Mouse (Mus musculus): ENCODE data around the gene Ntm. TPM values are rescaled to one million over a fixed set of nuclear protein-coding genes. Genes with fewer than 3 reads are reported as not detected.
A peak's percentile ranks its signal among the peaks of the same experiment; 100 is the strongest.

Ntm gene
- polyA plus RNA-seq, 1 experiment from 2014 or later = 0.76 TPM

DNA sequence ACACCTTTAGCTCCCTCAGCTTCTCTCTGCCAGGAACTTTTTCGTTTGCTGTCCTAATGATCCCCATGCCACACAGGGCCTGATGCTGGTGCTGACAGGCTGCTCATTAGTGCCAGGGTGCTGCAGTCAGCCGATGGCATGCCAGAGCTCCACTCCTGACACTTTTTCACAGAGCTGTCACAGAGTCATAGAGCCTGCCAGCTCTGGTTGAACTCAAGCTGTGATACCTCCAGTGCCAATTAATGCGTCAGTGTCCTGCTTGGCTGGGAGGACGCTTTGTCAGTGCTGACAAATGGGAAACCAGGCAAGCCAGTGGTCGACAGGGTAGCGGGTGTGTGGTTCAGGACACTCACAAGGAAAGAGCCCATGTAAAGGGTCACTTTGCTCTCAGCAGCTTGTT is 858.9 kb downstream of the Ntm start:
- H3K9ac ChIP-seq (replicated peaks; ENCODE audit: low read depth) = no peak overlapping the region
- DNase-seq (ENCODE audit: low spot score) (no peak), ATAC-seq (no peak)
- no peaks in the 10 kb centered on the region for H3K4me1 ChIP-seq (ENCODE audit: insufficient read depth, low read depth, low read length)
- no peaks in the 10 kb centered on the region for H3K36me3 ChIP-seq (ENCODE audit: insufficient read depth, low read length)
- no peaks in the 10 kb centered on the region for H3K27me3 ChIP-seq (replicated peaks; ENCODE audit: insufficient read depth, low read length)
- WGBS = 39% methylated on average over 6 of the region's 6 CpGs
- H3K4me3 ChIP-seq (ENCODE audit: low read depth, low read length) = no peak overlapping the region
- TF ChIP-seq EP300 (IDR thresholded peaks at IDR 0.05) (no peak), CTCF (IDR thresholded peaks at IDR 0.05) (no peak)
- no peak overlapping the region for H3K4me2 ChIP-seq (replicated peaks; ENCODE audit: low read depth, low read length)
- no peaks in the 10 kb centered on the region for H3K9me3 ChIP-seq (ENCODE audit: low read length)
- H3K27ac ChIP-seq (ENCODE audit: low read length) = no peak overlapping the region

GRCm38 (mm10) chr9:29100624-29101023 is 862.3 kb downstream of the Ntm start:
- Histone ChIP-seq H3K9ac (replicated peaks; ENCODE audit: low read depth) (no peak overlapping the region), H3K27ac (ENCODE audit: low read length) (no peak overlapping the region), H3K36me3 (ENCODE audit: insufficient read depth, low read length) (no peaks in the 10 kb centered on the region), H3K4me3 (ENCODE audit: low read depth, low read length) (no peak overlapping the region), H3K27me3 (replicated peaks; ENCODE audit: insufficient read depth, low read length) (no peaks in the 10 kb centered on the region), H3K4me1 (ENCODE audit: insufficient read depth, low read depth, low read length) (no peaks in the 10 kb centered on the region), H3K9me3 (ENCODE audit: low read length) (no peaks in the 10 kb centered on the region), H3K4me2 (replicated peaks; ENCODE audit: low read depth, low read length) (no peak overlapping the region)
- DNase-seq (ENCODE audit: low spot score) = no peak
- whole genome bisulfite sequencing = 46% methylated on average over 5 of the region's 5 CpGs
- no peak for ATAC-seq
- TF ChIP-seq CTCF (IDR thresholded peaks at IDR 0.05) (no peak), EP300 (IDR thresholded peaks at IDR 0.05) (no peak)

DNA sequence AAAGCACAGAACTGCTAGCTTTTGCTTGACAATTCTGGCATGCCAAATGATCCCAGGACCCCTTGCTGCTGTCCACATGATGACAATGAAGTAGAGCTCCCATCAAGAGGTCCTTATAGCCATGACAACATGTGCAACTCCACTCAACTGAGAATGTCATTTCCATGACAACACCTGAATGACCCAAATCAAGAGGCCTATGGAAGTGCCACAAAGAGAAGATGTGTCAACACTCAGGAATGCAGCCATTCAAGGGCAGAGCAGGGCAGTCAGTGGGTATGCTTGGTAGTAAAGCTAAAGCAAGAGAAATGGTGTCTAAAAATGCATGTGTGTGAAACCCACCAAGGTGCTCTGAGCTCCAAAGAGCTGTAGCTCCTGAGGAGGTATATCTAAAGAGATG is 870.5 kb downstream of the Ntm start:
- TF ChIP-seq CTCF (IDR thresholded peaks at IDR 0.05) (no peak), EP300 (IDR thresholded peaks at IDR 0.05) (0 out of 2 replicates have a peak, but pooled peaks have one; percentile 13)
- Histone ChIP-seq H3K4me3 (ENCODE audit: low read depth, low read length) (no peak overlapping the region), H3K27me3 (replicated peaks; ENCODE audit: insufficient read depth, low read length) (no peaks in the 10 kb centered on the region), H3K4me2 (replicated peaks; ENCODE audit: low read depth, low read length) (no peak overlapping the region), H3K36me3 (ENCODE audit: insufficient read depth, low read length) (no peaks in the 10 kb centered on the region), H3K4me1 (ENCODE audit: insufficient read depth, low read depth, low read length) (no peaks in the 10 kb centered on the region), H3K9me3 (ENCODE audit: low read length) (no peaks in the 10 kb centered on the region), H3K9ac (replicated peaks; ENCODE audit: low read depth) (no peak overlapping the region), H3K27ac (ENCODE audit: low read length) (no peak overlapping the region)
- DNase-seq (ENCODE audit: low spot score) (peak; percentile 63), ATAC-seq (peak; percentile 86)

DNA sequence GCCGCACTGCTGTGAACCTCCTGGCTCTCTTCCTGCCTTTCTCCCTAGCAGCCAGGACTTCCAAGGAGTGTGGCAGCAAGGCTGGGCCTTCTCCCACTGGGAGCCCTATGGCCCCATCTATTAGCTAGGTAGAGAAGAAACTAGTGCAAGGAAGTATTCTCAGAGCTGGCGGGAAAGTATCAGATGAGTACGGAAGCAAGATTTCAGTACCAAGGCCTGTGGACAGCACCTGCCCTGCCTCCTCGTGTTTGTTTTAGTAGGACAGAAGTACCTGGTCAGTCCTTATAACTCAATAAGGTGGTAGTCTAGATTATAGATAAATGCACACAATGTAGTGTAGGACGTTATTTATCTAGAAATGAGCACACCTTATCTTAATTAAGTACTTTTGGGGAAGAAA is 874.3 kb downstream of the Ntm start:
- H3K4me2 ChIP-seq (replicated peaks; ENCODE audit: low read depth, low read length) = no peak overlapping the region
- H3K27me3 ChIP-seq (replicated peaks; ENCODE audit: insufficient read depth, low read length) = no peaks in the 10 kb centered on the region
- no peak for DNase-seq (ENCODE audit: low spot score)
- no peak overlapping the region for H3K27ac ChIP-seq (ENCODE audit: low read length)
- 47% methylated on average over 5 of the region's 5 CpGs for WGBS
- no peaks in the 10 kb centered on the region for H3K4me1 ChIP-seq (ENCODE audit: insufficient read depth, low read depth, low read length)
- no peaks in the 10 kb centered on the region for H3K9me3 ChIP-seq (ENCODE audit: low read length)
- no peak for TF ChIP-seq CTCF (IDR thresholded peaks at IDR 0.05)
- no peak overlapping the region for H3K9ac ChIP-seq (replicated peaks; ENCODE audit: low read depth)
- ATAC-seq = no peak
- no peak overlapping the region for H3K4me3 ChIP-seq (ENCODE audit: low read depth, low read length)
- no peaks in the 10 kb centered on the region for H3K36me3 ChIP-seq (ENCODE audit: insufficient read depth, low read length)

- H3K9ac ChIP-seq (replicated peaks; ENCODE audit: low read depth) = no peak overlapping the region
- H3K4me1 ChIP-seq (ENCODE audit: insufficient read depth, low read depth, low read length) = no peaks in the 10 kb centered on the region
- H3K4me3 ChIP-seq (ENCODE audit: low read depth, low read length) = no peak overlapping the region
- no peak for DNase-seq (ENCODE audit: low spot score)
- WGBS = 61% methylated on average over 4 of the region's 4 CpGs
- no peaks in the 10 kb centered on the region for H3K9me3 ChIP-seq (ENCODE audit: low read length)
- H3K4me2 ChIP-seq (replicated peaks; ENCODE audit: low read depth, low read length) = no peak overlapping the region
- no peak overlapping the region for H3K27ac ChIP-seq (ENCODE audit: low read length)
- no peaks in the 10 kb centered on the region for H3K27me3 ChIP-seq (replicated peaks; ENCODE audit: insufficient read depth, low read length)
- no peak for ATAC-seq
- no peaks in the 10 kb centered on the region for H3K36me3 ChIP-seq (ENCODE audit: insufficient read depth, low read length)
- TF ChIP-seq EP300 (IDR thresholded peaks at IDR 0.05) (no peak), CTCF (IDR thresholded peaks at IDR 0.05) (no peak)
These were observed 875.3 kb downstream of the Ntm start for GRCm38 (mm10) chr9:29087656-29088055.

DNA sequence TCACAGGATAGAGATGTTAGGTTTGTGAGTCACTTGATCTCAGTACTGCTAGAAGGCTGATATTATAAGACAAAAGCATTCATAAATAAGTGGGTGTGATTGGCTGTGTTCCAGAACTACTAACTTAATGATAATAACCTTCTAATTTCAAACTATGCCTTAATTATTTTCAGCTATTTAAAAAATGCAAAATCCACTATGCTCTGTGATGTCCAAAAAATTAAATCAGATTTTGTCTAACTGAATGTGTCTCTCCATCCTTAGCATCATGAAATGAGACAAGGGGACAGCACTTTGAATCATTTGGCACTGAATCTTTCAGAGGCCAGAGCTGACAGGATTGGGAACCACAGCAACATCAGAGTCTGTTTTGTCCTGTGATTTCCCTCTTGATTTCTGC is 875.8 kb downstream of the Ntm start:
- ATAC-seq (no peak), DNase-seq (ENCODE audit: low spot score) (no peak)
- Histone ChIP-seq H3K4me3 (ENCODE audit: low read depth, low read length) (no peak overlapping the region), H3K4me1 (ENCODE audit: insufficient read depth, low read depth, low read length) (no peaks in the 10 kb centered on the region), H3K4me2 (replicated peaks; ENCODE audit: low read depth, low read length) (no peak overlapping the region), H3K27ac (ENCODE audit: low read length) (no peak overlapping the region), H3K9ac (replicated peaks; ENCODE audit: low read depth) (no peak overlapping the region), H3K27me3 (replicated peaks; ENCODE audit: insufficient read depth, low read length) (no peaks in the 10 kb centered on the region), H3K36me3 (ENCODE audit: insufficient read depth, low read length) (no peaks in the 10 kb centered on the region), H3K9me3 (ENCODE audit: low read length) (no peaks in the 10 kb centered on the region)
- TF ChIP-seq EP300 (IDR thresholded peaks at IDR 0.05) (no peak), CTCF (IDR thresholded peaks at IDR 0.05) (no peak)

- no peak overlapping the region for H3K4me3 ChIP-seq (ENCODE audit: low read depth, low read length)
- H3K27ac ChIP-seq (ENCODE audit: low read length) = no peak overlapping the region
These were observed 886.9 kb downstream of the Ntm start for GRCm38 (mm10) chr9:29075924-29076577.

More at GRCm38 (mm10) chr9:29075924-29076577, 886.9 kb downstream of the Ntm start:
- H3K4me2 ChIP-seq (replicated peaks; ENCODE audit: low read depth, low read length) = no peak overlapping the region
- ATAC-seq (no peak), DNase-seq (ENCODE audit: low spot score) (no peak)
- no peaks in the 10 kb centered on the region for H3K36me3 ChIP-seq (ENCODE audit: insufficient read depth, low read length)
- no peaks in the 10 kb centered on the region for H3K4me1 ChIP-seq (ENCODE audit: insufficient read depth, low read depth, low read length)
- 82% methylated on average over 5 of the region's 5 CpGs for WGBS
- no peaks in the 10 kb centered on the region for H3K27me3 ChIP-seq (replicated peaks; ENCODE audit: insufficient read depth, low read length)
- H3K9me3 ChIP-seq (ENCODE audit: low read length) = no peaks in the 10 kb centered on the region
- H3K9ac ChIP-seq (replicated peaks; ENCODE audit: low read depth) = no peak overlapping the region
- TF ChIP-seq EP300 (IDR thresholded peaks at IDR 0.05) = no peak
- TF ChIP-seq CTCF (IDR thresholded peaks at IDR 0.05) = no peak
